Mouse (Mus musculus): ENCODE results near the gene Hbs1l. TPM values are rescaled to one million over a fixed set of nuclear protein-coding genes. Genes with fewer than 3 reads are reported as not detected.

Hbs1l gene
- polyA plus RNA-seq (2012; ENCODE audit: insufficient read depth, insufficient read length, missing spikeins): 27.3 and 32.6 TPM in 2 replicates

DNA sequence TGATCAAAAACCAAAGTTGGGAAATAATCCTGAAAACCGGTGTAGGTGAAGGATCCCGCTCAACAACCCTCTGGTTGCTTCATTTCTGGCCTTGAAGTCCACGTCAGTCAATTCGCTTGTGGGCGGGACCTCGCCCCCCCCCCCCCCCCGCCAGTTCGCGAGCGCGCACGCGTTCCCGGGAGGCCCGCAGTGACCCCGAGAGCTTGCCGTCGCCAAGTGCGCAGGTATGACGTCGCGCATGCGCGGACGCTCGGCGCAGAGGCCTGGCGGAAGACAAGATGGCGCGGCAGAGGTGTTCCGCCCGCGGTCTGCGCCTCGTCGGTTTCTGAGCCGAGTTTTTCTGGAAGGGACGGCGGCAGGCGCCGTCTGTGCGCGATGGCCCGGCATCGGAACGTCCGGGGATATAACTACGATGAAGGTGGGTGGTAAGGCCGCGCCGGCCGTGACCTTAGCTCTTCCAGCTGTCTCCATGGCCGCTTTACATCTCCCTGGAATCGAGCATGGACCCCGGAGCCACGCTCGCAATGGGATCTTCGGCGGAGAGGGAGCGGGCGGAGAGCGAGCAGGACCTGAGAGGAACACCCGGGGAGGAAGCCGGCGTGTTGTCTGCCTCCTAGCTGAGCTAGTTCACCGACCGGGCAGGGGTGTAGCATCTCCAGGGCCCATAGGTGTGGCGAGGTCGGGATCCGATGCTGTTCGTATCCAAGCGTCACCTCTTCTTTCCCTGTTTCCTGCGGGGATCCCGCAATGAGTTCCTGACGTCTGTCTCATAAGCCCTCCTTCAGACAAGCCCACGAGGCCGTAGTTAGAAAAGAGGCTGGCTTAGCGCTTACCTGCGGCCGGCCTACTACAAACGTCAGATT, at the start of gene Hbs1l:
Gene Hbs1l, plus strand, starts transcription at position 221 of the 863 bp plus-strand sequence.
- Histone ChIP-seq H3K4me3 (ENCODE audit: insufficient read depth, low read depth, low read length) (peak within 1 kb of the TSS; percentile 99), H3K27ac (replicated peaks; ENCODE audit: low read depth, low read length) (no peak within 1 kb of the TSS), H3K4me1 (ENCODE audit: control insufficient read depth, insufficient read depth, insufficient read length, low read length) (peaks cover 2% of the 10 kb centered on the region; the same call in 1 of the 2 replicates)

DNA sequence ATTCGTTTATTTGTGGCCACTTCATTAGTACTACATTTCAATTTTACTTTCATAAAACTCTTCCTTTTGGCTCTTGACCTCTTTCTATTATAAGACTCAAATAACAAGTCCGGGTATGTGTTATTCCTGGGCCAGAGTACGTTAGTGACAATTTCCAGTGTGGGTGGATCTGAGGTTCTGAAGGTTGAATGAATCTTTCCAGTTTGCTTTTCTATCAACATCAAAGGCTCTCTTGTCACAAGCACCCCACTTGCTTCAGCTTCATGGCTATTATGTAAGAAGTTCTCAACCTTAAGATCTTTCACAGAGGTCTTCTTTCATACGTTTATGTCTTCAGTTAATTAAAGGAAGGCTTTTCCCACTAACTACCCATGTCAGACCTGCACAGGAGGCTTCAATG, 47.2 kb upstream of the Hbs1l start:
- Histone ChIP-seq H3K4me3 (ENCODE audit: insufficient read depth, low read depth, low read length) (no peak overlapping the region), H3K27ac (replicated peaks; ENCODE audit: low read depth, low read length) (no peak overlapping the region), H3K4me1 (ENCODE audit: control insufficient read depth, insufficient read depth, insufficient read length, low read length) (no peaks in the 10 kb centered on the region)

DNA sequence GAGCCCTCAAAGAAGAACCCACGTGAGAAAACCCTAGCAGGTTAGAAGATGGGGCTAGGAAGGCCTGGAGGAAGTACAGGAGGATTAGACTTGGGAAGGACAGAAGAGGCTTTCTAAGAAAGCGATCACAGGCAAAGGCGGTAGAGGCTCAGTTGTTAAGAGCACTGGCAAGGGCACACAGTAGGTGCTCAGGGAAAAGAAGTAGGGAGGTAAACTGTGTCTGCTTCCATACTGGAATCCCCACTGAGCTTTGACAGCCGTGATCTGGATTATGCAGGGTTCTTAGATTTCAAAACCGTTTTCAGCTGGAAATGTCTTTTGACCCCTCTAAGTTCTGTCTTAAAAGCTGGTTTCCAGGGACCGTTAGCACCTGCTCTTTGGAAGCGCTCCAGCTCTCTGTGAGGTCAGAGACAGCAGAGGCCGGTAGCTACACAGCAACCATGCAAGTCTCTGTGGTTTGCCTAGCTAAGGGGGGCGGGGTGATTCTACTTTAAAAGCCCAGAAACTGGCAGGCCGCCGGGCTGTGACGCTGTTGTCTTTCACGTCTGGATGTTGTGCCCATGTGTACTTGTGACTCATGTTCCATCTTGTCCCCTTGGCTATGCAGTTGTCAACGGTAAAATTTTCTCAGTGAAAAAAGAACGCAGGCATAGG, 43.8 kb upstream of the Hbs1l start:
- Histone ChIP-seq H3K27ac (replicated peaks; ENCODE audit: low read depth, low read length) (no peak overlapping the region), H3K4me3 (ENCODE audit: insufficient read depth, low read depth, low read length) (no peak overlapping the region), H3K4me1 (ENCODE audit: control insufficient read depth, insufficient read depth, insufficient read length, low read length) (no peaks in the 10 kb centered on the region)

DNA sequence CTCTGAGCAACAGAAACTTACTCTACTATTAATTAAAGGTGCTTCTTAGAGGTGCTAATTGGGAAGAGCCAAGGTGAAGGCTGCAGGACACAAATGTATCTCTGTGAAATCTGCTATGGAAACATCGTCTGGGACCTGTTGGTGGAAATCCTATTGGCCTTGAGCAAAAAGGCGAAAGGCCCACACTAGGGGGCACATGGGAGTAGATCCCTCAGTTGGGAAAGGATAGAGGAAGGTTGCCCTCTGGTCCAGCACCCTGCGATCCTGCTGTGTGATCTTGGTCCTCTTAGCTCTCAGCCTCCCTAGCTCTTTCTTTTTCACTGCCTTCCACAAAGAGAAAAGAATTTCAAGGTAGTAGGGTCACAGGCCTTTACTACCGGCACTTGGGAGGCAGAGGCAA, 43.0 kb upstream of the Hbs1l start:
- Histone ChIP-seq H3K27ac (replicated peaks; ENCODE audit: low read depth, low read length) (no peak overlapping the region), H3K4me3 (ENCODE audit: insufficient read depth, low read depth, low read length) (no peak overlapping the region), H3K4me1 (ENCODE audit: control insufficient read depth, insufficient read depth, insufficient read length, low read length) (no peaks in the 10 kb centered on the region)

DNA sequence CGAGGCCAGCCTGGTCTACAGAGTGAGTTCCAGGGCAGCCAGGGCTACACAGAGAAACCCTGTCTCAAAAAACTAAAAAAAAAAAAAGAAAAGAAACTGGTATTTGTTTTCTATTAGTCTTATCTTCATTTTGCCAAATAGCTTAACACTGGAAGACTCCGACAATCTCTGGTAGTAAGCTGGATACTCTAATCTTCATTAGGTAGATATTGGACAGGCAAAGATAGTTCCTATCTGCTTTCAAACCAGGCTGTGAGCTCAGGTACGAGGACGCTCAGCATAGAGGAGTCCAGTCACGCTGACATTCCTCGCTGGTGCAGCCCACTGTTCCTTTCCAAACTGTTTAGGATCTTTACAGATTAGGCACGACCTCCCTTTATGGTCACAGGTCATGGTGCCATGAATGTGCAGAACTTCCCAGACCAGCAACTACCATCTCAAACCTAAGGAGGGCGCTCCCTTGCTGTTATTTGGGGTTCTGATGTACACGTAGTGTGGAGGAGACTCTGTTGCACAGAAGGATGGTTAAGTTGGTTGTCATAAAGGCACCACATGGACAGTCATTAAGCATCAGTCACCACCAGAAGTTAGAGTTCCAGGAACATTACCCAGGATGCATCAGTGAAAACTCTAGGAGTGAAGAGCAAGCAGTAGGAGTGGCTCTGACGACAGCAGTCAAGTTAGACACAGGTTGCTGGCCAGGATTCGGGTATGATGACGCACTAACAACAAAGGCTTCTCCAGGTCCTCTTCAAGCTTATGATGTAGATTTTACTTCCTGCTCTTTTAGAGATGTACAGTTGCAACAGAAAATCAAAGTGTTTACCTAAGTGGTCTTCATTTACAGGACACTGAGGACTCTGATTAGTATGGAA, 41.3 kb upstream of the Hbs1l start:
- H3K4me1 ChIP-seq (ENCODE audit: control insufficient read depth, insufficient read depth, insufficient read length, low read length): no peaks in the 10 kb centered on the region
- no peak overlapping the region for H3K4me3 ChIP-seq (ENCODE audit: insufficient read depth, low read depth, low read length)
- H3K27ac ChIP-seq (replicated peaks; ENCODE audit: low read depth, low read length): no peak overlapping the region

DNA sequence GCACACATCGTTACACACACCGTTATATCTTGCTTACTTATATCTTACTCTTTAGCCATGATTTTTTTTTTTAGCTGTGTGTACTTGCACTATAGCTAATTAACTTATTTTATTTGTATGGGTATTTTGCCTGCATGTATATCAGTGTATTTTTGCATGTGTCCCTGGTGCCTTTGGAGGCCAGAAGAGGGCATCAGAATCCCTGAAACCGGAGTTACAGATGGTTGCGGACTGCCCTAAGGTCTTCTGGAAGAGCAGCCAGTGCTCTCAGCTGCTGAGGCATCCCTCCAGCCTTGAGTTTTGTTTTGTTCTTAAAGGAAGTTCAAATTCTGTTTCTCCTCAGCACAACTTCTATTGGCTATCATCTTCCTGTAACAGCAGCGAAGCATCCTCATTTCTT, 38.5 kb upstream of the Hbs1l start:
- Histone ChIP-seq H3K4me1 (ENCODE audit: control insufficient read depth, insufficient read depth, insufficient read length, low read length) (no peaks in the 10 kb centered on the region), H3K27ac (replicated peaks; ENCODE audit: low read depth, low read length) (no peak overlapping the region), H3K4me3 (ENCODE audit: insufficient read depth, low read depth, low read length) (no peak overlapping the region)

DNA sequence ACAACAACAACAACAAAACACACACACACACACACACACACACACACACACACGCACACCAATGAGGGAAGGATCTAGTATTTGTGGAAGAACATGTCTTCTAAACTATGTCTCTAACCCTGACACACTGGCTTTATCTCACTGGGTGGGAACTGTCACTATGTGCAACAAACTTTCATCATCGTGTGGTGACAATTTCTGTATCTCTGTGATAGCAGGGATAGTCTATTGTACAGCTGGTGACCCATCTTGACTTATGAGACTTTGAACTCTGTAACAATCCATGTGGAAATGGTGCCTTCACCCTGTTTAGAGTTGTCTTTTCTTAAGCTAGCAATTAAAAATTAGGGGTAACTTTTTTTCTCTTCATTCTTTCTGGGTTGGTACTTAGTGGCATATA, 36.1 kb upstream of the Hbs1l start:
- no peak overlapping the region for H3K4me3 ChIP-seq (ENCODE audit: insufficient read depth, low read depth, low read length)
- H3K4me1 ChIP-seq (ENCODE audit: control insufficient read depth, insufficient read depth, insufficient read length, low read length): no peaks in the 10 kb centered on the region
- H3K27ac ChIP-seq (replicated peaks; ENCODE audit: low read depth, low read length): no peak overlapping the region

DNA sequence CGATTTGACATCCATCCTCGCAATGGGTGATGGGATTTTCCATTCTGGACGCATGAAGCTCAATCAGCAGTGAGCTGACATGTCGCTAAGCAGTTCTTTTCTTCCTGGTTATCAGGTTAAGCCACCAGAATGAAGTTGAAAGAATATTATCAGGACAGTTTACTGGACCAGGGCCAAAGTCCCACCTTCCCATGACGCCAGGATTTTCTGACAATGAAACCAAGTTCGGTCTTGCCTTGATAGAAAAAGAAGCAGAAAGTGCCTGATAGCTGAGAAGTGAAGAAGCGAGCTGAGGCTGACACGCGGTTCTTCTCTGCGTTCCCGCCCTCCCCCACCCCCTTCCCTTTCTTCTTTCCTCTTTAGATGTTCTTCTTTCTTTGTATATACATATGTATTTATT, 30.6 kb upstream of the Hbs1l start:
- no peak overlapping the region for H3K4me3 ChIP-seq (ENCODE audit: insufficient read depth, low read depth, low read length)
- H3K27ac ChIP-seq (replicated peaks; ENCODE audit: low read depth, low read length): no peak overlapping the region
- H3K4me1 ChIP-seq (ENCODE audit: control insufficient read depth, insufficient read depth, insufficient read length, low read length): no peaks in the 10 kb centered on the region

DNA sequence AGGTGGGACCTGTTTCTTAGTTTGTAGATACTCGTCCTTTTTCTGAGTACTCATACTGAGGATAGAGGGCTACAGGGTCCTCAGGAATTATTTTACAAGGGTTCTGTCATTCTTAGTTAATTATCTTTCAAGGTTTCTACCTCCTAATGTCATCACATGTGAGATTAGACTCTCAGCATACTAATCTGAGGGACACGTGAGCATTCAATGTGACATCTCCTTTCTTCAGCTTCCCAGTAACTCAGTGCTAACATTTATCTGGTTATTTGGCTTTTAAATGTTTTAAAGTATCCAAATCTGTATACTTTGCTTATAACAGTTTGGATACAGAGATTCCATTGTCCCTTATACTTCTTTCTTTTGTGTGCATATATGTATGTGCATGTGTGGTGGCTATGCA, 28.3 kb upstream of the Hbs1l start:
- Histone ChIP-seq H3K27ac (replicated peaks; ENCODE audit: low read depth, low read length) (no peak overlapping the region), H3K4me1 (ENCODE audit: control insufficient read depth, insufficient read depth, insufficient read length, low read length) (no peaks in the 10 kb centered on the region), H3K4me3 (ENCODE audit: insufficient read depth, low read depth, low read length) (no peak overlapping the region)

DNA sequence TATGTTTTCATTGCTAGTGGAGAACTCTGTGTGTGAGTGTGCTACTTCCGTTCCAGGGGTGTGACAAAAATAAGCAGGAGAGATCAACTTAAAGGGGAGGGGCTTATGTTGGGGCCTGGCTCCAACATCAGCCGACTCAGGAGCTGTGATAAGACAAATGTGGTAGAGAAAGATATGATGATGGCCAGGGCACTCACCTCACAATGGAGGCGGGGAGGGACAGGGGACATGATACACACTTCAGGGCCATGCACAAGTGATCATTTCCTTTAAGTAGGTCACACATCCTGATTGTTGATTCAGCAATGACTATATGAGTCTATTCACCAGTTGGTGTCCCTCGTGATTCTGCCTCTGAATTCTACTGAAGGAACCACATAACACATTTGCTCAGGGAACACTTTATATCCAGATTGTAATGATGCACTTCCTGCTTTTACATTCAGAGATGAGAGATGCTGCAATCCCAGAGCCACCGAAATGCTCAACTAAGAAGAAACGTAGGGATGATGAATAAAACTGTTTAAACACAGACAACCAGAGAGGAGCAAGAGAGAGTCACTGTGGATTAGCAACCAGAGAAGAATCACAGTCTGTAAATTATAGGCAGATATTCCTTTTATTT, 26.9 kb upstream of the Hbs1l start:
- no peak overlapping the region for H3K27ac ChIP-seq (replicated peaks; ENCODE audit: low read depth, low read length)
- no peaks in the 10 kb centered on the region for H3K4me1 ChIP-seq (ENCODE audit: control insufficient read depth, insufficient read depth, insufficient read length, low read length)
- H3K4me3 ChIP-seq (ENCODE audit: insufficient read depth, low read depth, low read length): no peak overlapping the region

DNA sequence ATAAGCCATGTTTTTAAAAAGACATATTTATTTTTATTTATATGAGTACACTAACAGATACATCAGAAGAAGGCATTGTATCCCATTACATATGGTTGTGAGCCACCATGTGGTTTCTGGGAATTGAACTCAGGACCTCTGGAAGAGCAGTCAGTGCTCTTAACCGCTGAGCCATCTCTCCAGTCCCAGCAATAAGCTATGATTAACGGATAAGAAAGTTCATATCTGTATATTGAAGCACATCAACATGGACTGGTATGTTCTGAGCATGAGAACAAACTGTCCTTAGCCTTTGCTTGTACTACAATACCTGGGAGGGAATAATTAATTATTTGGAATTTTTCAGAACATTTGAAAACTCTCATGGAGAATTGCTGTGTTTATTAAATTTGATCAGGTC, 25.9 kb upstream of the Hbs1l start:
- H3K4me3 ChIP-seq (ENCODE audit: insufficient read depth, low read depth, low read length): no peak overlapping the region
- no peaks in the 10 kb centered on the region for H3K4me1 ChIP-seq (ENCODE audit: control insufficient read depth, insufficient read depth, insufficient read length, low read length)
- no peak overlapping the region for H3K27ac ChIP-seq (replicated peaks; ENCODE audit: low read depth, low read length)

DNA sequence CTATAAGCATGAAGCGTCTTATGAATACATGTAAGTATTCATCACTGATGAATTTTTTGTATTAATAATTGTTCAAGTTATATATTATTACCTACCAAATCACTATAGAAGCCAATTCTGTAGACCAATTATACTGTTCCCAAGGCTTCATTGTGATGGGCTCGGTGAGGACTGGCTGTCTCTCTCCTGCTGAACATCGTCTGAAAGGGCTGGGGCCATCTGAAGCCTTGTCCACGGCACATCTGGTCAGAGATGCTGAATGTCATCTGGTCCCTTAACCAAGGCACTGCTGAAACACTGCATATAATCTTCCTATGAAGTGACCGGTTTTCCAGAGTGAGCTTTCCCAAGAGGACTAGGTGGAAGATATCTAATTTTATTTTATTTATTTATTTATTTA, 24.9 kb upstream of the Hbs1l start:
- no peaks in the 10 kb centered on the region for H3K4me1 ChIP-seq (ENCODE audit: control insufficient read depth, insufficient read depth, insufficient read length, low read length)
- no peak overlapping the region for H3K27ac ChIP-seq (replicated peaks; ENCODE audit: low read depth, low read length)
- no peak overlapping the region for H3K4me3 ChIP-seq (ENCODE audit: insufficient read depth, low read depth, low read length)

DNA sequence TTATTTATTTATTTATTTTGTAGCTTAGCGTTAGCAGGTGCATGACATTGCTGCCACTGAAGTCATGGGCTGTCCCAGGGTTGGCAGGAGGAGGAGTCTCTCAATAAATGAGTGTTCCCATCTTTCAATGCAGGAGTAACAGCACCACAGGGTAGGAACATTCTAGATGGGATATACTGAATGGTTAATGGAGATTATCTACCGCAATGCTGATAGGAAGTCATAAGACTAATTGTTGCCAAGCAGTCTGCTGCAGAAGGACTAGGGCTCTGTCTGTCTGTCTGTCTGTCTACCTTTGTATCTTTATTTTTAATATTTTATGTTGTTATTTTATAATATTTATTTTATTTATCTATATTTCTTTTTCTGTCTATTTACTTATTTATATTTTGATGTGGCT, 24.5 kb upstream of the Hbs1l start:
- Histone ChIP-seq H3K4me3 (ENCODE audit: insufficient read depth, low read depth, low read length) (no peak overlapping the region), H3K4me1 (ENCODE audit: control insufficient read depth, insufficient read depth, insufficient read length, low read length) (no peaks in the 10 kb centered on the region), H3K27ac (replicated peaks; ENCODE audit: low read depth, low read length) (no peak overlapping the region)

DNA sequence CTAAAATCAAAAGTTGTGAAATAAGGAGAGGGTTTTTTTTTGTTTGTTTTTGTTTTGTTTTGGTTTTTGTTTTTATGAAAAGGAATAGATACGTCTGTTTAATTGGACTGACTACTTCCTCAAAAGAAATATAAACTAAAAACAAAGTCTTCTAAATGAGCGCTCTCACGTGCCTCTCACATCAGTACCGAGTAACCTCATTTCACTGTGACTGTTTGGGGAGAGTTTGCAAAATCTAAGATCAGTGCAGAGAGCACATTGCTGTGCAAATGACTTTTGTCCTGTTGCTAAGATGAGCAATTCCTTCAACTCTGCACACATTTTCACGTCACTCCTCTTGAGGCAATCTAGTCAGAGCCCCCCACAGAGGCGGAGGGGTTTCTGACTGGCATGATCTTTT, 24.0 kb upstream of the Hbs1l start:
- Histone ChIP-seq H3K4me3 (ENCODE audit: insufficient read depth, low read depth, low read length) (no peak overlapping the region), H3K27ac (replicated peaks; ENCODE audit: low read depth, low read length) (no peak overlapping the region), H3K4me1 (ENCODE audit: control insufficient read depth, insufficient read depth, insufficient read length, low read length) (no peaks in the 10 kb centered on the region)

Measured in brown adipose tissue, adult 24 weeks (tissue).